Mouse (Mus musculus) erythroid progenitor cell, adult 5-6 weeks (primary cell): ENCODE measurements around the gene Nova2. TPM values are rescaled to one million over a fixed set of nuclear protein-coding genes. Genes with fewer than 3 reads are reported as not detected.

Source experiments
- ATAC-seq: replicated peaks from 2 replicates; pipeline ENCODE4 v1.8.0; 2016; ENCODE audit warnings: moderate number of reproducible peaks, mild to moderate bottlenecking, moderate TSS enrichment, inconsistent platforms; ENCODE audit not compliant: poor library complexity, low FRiP score, severe bottlenecking
- total RNA-seq, 2 experiments: library from RNA; stranded (forward) in 1 of 2; stranded (reverse) in 1 of 2; fragments of 150-400 nt in 1 of 2; fragments of 186-747, 209-891 nt in 1 of 2; gene quantifications; 2 replicates each; pipeline versions ENCODE4 v1.2.3 to v1.2.4; 2015 to 2017; ENCODE audit warnings: low replicate concordance in 2 of 2

Nova2 gene
- total RNA-seq, 2 experiments from 2014 or later, result not detected

DNA sequence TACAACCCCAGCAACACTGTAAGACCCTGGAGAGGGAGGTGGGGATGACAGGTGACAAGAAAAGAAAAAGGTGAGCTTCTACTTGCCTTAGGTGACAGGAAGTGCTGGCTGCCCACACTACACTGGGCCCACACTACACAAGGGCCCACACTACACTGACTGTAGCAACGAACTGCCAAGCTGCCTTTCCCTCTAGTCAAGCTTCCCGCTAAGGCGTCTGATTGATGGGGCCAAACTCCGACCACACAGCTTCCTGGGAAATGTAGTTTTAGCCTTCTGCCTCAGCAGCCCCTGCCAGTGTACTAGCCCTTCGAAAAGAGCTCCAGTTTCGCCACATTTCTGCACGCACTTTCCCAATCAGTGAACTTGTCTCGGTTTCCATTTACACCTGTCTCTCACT is 41.9 kb downstream of the Nova2 start:
- no peak for ATAC-seq

DNA sequence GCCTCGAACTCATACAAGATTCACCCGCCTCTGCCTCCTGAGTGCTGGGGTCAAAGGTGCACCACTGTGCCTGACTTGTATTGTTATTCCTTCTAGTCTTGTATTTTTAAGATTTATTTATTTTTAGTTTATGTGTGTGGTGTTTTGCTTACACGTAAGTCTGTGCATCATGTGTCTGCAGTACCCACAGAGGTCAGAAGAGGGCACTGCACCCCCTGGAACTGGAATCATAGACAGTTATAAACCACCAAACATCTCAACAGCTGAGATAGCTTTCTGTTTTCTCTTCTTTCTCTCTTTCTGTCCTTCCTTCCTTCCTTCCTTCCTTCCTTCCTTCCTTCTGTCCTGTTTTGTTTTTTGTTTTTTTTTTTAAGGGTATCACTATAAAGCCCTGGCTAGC is 45.3 kb downstream of the Nova2 start:
- no peak for ATAC-seq

- ATAC-seq, result no peak
Observed at GRCm38 (mm10) chr7:18978381-18978780, 52.7 kb downstream of the Nova2 start.

GRCm38 (mm10) chr7:18986503-18986902 is 60.8 kb downstream of the Nova2 start:
- peak; percentile 70 for ATAC-seq

GRCm38 (mm10) chr7:18987100-18987499 is 61.4 kb downstream of the Nova2 start, which contains the start of gene Nanos2:
Gene Nanos2, plus strand, starts transcription at chr7:18987400.
- no peak for ATAC-seq

DNA sequence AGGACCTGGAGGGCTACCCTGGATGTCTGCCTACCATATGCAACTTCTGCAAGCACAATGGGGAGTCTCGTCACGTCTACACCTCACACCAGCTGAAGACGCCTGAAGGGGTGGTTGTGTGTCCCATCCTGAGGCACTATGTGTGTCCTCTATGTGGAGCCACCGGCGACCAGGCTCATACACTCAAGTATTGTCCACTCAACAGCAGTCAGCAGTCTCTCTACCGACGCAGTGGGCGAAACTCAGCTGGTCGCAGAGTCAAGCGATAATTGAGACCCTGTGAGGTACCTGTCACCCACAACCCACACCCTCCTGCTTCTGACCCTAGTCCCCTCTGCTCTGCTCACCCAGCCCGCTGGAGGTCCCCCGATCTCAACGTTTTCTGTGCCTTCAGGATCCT is 62.1 kb downstream of the Nova2 start:
- no peak for ATAC-seq

DNA sequence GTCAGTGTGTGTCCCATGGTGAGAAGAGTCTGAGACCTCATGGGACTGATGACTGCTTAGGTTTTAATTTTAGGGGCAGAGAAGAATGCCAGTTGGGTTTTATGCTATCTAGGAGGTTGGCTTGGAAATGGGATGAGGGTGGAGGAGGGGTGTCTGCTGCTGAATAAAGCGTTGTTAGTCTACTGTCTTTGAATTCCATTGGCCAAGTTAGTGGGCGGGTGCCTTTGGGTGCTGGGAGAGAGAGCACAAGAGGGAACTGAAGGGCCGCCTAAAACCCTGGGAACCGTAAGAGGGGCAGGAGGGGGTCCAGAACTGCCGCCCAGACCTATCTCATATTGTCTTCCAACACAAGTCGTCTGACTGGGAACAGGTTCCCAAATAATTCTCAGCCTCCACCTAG is 63.1 kb downstream of the Nova2 start:
- no peak for ATAC-seq

DNA sequence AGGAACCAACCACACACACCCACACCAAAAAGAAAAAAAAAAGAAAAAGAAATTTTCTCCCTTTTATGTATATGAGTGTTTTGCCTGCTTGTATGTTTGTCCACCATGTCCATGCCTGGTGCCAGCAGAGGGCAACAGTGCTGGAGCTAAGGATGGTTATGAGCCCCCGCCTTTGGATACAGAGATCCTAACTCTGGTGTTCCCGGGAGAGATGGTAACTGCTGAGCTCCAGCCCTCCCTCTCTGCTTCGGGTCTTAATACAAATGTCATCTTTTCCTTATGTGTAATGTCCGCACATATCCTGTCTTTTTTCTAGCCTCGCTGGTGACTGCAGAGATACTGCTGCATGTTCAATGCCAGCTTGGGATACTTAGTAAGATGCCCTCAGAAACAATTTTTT is 64.3 kb downstream of the Nova2 start:
- ATAC-seq, result no peak

DNA sequence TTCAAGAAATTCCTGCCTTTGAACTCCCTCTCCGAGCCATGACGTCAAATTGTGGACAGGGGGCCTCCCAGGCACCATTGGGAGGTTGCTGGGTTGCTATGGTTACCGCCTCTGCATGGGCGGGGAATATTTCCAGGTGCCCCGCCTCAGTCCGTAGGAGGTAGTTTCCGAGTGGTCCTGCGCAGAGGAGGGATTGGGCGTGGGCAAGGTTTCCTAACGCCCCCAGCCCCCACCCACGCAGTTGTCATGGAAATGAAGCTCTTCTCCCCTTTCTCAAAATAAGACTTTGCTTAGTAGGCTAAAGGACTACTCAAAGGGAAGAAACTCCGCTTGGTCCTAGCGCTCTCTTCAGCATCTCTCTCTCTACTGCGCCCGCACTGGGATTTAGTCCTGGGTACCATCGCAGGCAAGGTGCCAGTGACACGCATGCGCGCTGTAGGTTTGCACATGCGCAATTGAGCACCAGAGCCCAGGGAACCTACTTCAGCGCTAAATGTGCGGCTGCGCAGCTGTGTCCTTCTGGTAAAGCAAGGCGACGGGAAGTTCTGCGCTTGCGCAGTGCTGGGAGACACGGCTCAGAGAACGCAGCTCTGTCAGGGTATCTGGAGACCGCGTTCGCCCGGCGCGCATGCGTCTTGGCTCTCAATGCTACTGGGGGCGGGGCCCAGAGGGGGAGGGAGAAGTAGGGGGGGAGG is 65.1 kb downstream of the Nova2 start, which contains the start of gene Mypop:
Mypop (plus strand) TSS at position 645 of the 695 bp plus-strand sequence.
- ATAC-seq, result peak; percentile 83

- ATAC-seq, result no peak
Observed at GRCm38 (mm10) chr7:18991660-18992293, 66.1 kb downstream of the Nova2 start.

DNA sequence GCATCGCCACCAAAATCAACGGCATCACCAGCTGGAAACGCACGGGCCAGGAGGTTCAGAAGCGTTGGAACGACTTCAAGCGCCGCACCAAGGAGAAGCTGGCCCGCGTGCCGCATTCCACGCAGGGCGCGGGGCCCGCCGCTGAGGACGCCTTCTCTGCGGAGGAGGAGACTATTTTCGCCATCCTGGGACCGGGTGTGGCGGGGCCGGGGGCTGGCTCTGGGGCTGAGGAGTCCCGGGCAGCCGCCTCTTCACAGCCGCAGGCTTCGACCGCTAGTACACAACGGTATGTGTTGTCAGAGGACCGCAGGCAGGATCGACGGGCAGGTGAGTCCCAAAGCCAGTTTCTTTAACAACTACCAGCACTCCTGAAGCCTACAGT is 66.6 kb downstream of the Nova2 start:
- ATAC-seq, result no peak

DNA sequence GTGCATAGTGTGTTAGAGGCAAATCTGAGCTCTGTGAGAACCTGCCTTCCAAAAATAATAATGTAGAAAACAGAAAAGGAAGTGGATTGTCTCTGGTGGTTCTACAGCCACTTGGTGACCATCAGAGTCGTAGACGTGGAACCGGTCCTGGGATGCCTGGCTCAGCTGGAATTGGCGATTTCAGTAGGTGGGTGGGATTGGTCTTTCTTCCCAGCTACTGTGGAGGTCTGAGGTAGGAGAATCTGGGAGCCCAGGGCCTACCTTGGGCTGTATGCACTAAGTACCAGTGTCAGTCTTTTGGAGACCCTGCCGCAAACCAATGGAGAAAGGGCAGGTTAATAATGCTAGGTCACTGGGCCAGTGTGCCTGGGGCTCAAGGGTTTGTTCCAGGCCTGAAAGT is 67.3 kb downstream of the Nova2 start:
- ATAC-seq, result no peak

- ATAC-seq, result no peak
Observed at GRCm38 (mm10) chr7:18998835-18999234, 73.1 kb downstream of the Nova2 start.

- no peak for ATAC-seq
Observed at GRCm38 (mm10) chr7:19000421-19000820, 74.7 kb downstream of the Nova2 start.

- ATAC-seq, result no peak
Observed at GRCm38 (mm10) chr7:19001066-19001806, 75.5 kb downstream of the Nova2 start.

GRCm38 (mm10) chr7:19001807-19002085 is 76.1 kb downstream of the Nova2 start:
- ATAC-seq, result no peak

DNA sequence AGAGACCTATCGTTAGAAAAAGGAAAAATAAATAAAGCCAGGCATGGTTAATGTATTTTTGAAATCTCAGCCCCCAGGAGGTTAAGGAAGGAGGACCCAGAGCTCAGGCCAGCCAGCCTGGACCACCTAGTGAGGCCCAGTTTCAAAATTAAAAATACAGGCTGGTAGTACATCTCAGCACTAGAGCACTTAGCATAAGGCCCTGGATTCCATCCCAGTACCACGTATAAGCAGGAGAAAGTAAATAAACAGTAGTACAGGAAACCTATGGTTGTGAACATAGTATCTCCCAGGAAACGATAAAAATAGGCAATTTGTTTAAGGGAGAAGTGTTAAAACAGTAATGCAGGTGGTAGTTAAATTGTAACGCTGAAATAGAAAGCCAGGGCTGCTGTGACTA is 76.4 kb downstream of the Nova2 start:
- ATAC-seq, result no peak

DNA sequence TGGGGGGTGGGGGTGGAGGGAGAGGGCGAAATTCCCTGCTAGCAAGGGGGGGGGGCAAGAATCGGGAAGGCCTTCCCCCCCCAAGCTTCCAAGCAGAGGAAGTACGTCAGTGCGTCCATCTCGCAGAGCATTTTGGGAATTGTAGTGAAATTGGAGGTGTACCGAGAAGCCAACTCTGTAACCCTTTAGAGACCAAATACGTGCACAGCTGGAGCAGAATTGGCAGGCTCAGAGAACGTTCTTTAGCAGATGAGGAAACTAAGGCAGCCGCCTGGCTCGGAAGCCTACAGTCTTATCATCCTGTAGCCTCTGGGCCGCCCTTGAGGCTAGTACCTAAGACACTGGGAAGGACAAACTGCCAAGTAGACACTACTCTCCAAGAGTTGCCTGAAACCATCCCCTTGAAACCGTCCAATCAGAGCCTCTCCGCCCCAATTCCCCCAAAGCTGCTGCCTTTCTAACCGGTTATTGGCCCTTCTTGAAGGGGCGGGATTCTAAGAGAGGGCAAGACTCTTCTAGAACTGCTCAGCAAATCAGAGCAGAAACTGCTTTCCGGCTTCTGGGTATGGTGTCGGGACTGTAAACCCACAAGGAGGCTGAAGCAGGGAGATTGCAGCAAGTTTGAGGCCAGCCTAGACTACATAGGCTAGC is 77.3 kb downstream of the Nova2 start:
- peak; percentile 75 for ATAC-seq

DNA sequence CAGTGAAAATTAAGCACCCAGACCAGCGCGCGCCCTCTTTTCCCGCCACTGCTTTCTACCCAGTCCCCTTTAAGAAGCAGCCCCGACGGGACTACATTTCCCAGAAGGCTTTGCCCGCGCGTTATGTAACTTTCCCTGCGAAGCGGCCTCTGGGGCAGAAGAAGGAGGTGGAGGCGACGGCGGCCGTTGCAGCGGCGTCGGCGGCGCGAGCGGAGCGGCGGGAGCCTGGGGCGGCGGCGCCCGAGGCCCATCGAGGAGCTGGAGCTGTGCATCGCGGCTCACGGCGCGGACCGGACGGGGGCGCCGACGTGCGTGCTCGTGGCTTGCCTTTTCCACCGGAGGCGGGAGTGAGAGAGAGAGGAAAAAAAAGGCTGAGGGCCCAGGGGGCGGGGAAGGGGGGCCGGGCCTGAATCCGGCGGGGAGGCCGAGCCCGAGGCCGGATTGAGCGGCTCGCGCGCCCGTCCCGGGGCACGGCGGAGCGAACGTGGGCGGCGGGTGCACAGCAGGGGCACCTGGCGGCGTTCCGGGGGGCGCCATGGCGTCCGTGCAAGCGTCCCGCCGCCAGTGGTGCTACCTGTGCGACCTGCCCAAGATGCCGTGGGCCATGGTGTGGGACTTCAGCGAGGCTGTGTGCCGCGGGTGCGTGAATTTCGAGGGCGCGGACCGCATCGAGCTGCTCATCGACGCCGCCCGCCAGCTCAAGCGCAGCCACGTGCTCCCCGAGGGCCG is 78.4 kb downstream of the Nova2 start, which contains the start of gene Irf2bp1:
Irf2bp1 (plus strand) TSS at position 143 of the 729 bp plus-strand sequence.
- ATAC-seq, result peak; percentile 74

GRCm38 (mm10) chr7:19004631-19005079 is 79.0 kb downstream of the Nova2 start:
- no peak for ATAC-seq
